Mouse (Mus musculus): ENCODE data around the gene Atf6.

Atf6 gene

DNA sequence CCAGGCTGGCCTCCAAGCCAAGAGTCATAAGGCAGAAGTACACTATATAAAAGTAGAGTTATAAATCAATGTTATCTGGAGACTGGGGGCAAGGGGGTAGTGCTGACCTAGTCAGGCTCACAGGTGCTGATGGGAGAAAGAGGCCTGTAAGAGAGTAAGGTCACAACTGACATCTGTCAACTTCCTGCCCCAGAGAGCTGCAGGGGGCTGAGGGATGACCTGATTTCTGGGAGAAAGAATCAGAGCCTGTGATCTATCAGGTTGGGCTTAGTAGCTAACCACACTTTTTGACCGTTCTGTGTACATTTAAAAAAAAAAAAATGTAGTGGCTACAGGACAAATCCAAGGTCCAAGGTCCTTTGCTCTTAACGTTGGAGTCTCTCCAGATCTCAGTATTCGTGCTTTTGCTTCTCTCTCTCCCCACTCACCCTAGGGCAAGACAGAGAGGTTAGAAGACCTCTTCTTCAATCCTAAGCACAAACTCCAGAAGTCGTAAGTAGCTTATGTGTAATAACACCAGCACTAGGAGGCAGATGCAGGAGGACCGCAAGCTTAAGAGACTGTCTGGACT, 15.4 kb upstream of the Atf6 start:
- no peak for DNase-seq (ENCODE audit: low read depth)

DNA sequence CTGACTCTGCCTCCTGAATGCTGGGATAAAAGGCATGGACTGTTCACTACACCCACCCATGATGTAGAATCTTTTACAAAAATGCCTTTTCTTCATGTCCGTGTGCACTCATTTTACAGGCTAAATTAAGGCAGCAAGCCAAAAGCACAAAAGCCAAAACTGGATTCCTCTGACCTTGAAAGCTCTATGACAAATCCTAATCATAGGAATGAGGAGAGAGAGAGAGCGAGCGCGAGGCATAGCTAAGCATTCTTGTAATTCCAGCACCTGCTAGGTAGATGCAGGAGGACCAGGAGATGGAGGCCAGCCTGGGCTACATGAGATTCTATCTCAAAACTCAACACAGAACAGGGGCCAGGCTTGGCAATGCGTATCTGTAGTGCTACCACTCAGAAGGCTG, 9.3 kb upstream of the Atf6 start:
- no peak for DNase-seq (ENCODE audit: low read depth)

DNA sequence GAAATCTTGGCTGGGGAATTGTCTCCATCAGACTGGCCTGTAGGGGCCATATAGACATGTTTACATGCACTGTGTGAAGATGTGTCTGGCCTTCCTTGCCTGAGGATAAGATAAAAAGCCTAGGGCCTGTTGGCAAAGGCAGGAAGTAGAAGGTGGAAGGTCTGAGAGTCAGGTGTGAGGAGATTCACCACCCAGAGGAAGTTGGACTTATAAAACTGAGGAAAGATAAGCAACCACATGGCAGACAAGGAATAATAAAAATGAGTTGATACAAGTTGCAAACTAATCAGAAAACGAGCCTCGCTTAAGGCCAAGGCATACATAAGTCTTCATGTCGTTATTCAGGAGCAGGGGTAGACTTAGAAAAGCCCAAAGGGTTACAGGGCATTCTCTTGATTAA, 8.1 kb upstream of the Atf6 start:
- no peak for DNase-seq (ENCODE audit: low read depth)

DNA sequence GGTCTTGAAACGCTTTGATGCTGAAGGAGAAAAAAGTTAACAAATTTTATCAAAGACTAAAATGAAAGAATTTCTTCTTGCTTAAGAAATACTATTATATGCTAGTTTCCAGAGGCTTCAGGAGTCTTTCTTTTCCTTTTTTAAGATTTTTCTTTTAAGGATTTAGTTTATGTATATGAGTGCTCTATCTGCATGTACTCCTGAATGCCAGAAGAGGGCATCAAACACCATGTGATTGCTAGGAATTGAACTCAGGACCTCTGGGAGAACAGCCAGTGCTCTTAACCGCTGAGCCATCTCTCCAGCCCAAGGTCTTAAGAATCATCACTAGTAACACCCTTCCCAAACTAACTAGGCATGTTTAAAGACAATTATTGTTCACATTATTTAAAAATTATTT, 4.4 kb upstream of the Atf6 start:
- DNase-seq (ENCODE audit: low read depth): no peak

DNA sequence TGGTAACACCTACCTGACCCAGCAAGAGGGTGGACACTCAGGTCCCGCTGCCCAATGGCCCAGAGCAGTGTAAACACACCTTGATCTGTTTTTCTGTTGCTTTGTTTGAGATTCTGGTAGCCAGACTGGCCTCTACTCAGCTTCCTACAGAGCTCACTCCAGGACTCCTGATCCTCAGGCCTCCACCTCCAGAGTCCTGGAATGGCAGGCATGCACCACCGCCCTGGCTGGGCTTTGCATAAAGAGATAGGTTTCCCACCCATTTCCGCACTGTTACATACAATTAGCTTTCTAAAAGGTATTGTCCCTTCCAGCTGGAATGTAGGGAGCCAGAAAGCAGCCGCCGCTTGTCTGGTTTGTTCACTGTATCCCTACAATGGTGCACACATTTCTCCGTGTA, 3.8 kb upstream of the Atf6 start:
- DNase-seq (ENCODE audit: low read depth): no peak

DNA sequence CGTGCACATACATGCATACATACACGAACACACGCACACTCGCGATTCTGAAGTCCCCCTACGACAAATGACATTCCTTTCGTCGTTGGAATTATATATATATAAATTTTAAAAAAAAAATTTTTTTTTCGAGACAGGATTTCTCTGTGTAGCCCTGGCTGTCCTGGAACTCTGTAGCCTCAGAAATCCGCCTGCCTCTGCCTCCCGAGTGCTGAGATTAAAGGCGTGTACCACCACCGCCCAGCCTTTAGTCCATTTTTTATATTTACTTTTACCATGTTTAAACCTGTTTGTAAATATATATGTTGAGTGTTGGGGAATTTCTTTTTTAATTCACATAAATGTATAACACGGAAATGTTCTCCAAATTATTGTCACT, 1.3 kb upstream of the Atf6 start:
- DNase-seq (ENCODE audit: low read depth): no peak

DNA sequence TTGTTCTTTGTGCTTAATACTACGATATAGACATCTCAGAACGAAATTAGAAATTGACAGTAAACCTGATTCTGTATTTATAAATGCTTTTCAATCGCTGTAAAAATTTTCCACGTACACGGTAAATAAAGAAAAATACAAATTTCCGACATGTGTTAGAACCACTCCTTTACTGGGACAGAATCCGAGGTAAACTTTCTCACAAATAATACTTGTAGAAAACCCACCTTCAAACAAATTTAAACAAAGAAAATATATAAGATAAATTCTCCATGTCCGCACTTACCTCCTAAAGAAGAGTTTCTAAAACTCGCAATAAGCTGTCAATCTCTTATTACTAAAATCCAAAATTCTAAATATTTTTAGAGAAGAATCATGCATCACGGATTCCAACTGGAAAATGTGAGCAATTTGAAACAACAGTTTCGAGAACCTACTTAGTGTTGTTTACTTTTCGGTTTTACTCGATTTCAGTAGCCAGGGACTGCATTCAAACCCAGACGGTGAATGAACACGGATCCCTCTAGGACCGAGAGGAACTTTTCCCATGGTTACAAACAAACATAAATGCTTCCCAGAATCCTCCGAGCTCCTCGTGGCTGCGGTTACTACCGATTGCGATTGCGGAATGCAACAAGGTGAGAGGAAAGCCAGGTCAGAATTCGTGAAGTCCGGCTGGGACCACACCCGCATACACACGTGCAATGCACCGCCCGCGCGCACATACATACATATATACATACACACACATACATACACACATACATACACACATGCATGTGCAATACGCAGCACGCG, 735 bp upstream of the Atf6 start:
- peak; percentile 58 for DNase-seq (ENCODE audit: low read depth)

DNA sequence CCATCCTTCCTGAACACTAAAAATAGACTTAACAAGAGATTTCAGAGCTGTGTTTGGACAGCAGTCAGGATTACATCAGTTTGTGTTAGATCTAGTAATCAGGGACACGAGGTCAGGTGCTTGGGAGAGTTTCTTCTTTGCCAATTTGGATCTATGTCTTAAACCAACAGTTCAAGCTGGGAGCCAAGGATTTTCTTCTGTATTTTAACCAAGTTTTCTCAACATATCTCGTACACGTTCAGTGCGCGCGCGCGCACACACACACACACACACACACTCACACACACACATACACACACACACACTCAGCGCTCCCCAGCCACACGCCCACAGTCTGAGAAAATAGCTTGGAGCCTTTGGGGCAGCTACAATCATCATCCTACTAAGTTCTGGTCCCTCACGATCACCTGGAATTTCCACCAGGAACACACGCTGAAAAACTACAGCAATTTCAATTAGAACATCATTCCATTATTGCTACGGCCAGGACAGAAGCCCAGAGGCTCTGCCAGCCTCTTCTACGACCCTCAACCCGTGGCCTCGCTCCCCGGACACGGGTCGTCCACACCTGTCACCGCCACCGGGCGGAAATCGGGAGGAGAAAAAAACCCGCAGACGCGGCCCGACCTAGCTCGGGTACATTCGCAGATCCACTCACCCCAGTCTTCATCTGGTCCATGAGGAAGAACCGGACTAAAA, 430 bp downstream of the Atf6 start:
- peak; percentile 56 for DNase-seq (ENCODE audit: low read depth)

DNA sequence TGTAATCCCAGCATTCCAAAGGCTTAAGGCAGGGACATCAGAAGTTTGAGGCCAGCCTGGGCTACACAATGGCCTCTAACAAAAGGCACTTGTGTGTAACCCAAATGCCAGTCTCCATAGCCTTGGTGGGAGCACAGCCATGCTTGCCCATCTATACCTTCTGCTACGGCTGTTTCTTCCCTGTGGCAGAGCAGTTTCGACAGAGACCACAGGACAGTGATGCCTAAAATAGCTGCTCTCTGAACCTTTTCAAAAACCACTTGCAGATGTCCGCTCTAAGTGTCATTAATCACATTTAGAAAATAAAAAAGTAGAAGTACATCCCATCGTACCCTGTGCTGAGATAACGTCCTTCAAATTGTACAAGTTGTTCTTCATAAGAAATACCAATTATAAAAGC, 2.2 kb downstream of the Atf6 start:
- DNase-seq (ENCODE audit: low read depth): no peak

DNA sequence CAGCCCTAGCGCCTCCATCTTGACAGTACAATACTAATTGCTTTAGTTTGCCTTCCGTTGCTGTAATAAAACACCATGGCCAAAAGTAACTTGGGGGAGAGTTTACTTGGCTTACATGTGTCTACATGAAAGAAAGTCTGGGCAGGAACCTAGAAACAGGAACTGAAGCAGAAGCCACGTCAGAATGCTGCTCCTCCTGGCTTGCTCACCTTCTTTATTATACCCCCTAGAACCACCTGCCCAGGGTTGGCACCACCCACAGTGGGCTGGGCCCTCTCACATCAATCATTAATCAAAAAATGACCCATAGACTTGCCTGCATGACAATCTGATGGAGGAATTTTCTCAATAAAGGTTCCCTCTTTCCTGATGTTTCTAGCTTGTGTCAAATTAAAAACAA, 2.8 kb downstream of the Atf6 start:
- DNase-seq (ENCODE audit: low read depth): no peak

DNA sequence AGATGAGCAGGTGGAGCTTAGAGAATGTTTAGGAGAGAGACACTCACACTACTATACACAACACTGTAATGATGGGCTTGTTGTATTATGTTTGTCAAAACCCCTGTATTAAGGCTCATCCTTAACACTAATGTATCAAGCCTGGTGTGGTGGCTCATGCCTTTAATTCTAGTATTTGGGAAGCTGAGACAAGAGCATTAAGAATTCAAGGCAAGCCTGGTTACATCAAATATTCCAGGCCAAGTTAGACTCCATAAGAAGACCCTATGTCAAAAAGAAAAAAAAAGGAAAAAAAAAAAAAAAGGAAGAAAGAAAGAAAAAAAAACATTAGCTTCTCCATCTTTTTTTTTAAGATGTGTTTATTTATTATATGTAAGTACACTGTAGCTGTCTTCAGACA, 3.3 kb downstream of the Atf6 start:
- no peak for DNase-seq (ENCODE audit: low read depth)

DNA sequence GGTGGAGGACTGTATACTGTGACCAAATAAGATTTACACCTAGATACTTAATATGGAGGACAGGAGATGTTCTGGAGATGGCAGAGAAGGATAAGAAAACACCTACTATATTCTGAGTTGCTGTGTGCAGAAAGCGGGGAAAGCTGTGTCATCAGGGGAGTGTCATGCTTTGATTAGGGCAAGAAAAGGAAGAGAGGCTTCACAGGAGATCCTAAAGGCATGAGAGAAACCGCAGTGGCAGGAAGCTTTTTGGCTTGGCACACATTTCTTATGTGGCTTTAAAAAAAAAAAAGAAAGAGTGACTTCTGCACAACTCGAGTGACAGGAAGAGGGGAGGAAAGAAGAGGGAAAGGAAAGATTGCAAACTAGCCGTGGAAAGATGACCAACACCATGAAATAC, 4.5 kb downstream of the Atf6 start:
- peak; percentile 69 for DNase-seq (ENCODE audit: low read depth)

DNA sequence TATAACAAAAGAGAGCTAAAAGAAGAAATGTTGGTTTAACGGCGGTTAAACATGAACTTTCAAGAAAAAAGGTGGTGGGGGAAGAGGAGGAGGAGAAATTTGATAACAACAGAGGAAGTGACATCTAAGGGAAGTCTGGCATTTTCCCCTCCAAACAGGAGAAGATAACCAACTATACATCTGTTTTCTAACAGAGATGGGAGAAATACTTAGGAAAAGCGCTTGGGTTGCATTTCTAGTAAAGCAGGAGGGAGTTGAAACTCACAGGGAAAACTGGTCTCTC, 5.2 kb downstream of the Atf6 start:
- no peak for DNase-seq (ENCODE audit: low read depth)

DNA sequence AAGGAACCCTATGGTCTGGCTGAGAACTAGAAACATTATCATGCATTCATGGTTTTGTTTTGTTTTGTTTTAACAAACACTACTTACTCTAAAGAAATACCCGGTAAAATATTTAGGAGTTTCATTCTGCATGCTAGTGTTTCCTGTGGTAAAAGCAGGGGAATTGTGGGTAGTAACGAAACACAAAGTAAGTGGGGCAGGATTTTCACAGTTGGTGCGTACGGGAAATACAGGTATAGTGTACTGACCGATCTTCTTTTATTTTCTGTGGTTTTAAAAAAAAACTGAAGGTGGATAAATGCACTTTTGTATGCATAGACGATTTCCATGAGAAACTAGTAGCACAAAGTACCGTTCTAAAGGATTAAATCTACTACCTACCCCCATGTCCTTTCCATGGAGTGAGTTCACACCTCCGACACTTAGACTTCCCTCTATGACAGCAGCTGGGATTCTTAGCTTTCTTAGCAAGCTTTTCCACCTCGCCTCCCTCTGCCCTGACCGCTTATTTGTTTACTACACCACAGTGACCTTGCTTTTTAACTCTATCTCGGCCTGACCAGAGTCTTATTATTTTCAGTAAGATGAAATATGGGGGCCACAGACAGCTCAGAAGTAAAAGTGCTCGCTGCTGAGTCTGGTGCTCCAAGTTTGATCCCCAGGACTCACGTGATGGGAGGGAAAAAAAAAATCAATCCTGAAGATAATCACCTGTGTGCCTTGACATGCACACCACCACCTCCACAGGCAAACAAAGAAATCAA, 5.7 kb downstream of the Atf6 start:
- DNase-seq (ENCODE audit: low read depth): peak; percentile 40

DNA sequence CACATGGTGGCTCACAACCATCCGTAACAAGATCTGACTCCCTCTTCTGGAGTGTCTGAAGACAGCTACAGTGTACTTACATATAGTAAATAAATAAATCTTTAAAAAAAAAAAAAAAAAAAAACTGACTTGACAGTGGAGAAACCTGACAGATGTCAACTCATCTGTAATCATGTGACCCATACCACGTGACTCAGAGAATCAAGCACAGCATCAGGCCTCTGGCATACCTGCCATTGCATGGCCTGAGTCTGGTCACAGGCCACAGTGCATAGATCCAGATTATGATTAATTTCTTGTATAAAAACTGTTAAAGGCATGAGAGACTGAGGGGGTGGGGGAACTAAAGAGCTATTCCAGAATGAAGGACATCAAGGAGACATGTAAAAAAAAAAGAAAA, 8.7 kb downstream of the Atf6 start:
- no peak for DNase-seq (ENCODE audit: low read depth)

DNA sequence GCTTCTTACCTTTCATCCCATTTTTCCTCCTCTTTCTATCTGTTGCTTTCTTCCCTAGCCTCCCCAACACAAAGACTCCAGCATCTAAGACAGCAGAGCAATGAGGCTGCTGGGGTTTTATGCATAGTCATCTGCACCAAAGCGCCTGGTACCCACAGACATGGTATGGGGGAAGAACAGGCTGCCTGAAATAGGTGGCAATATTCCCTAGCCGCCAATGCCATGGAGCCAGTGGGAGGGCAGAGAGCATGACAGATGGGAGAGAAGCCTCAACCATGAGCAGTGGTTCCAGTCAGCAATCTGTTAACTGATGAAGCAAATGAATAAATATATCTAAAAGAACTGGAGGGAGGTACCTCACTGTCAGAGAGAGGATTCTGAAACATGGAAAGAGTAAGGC, 10.2 kb downstream of the Atf6 start:
- DNase-seq (ENCODE audit: low read depth): no peak

DNA sequence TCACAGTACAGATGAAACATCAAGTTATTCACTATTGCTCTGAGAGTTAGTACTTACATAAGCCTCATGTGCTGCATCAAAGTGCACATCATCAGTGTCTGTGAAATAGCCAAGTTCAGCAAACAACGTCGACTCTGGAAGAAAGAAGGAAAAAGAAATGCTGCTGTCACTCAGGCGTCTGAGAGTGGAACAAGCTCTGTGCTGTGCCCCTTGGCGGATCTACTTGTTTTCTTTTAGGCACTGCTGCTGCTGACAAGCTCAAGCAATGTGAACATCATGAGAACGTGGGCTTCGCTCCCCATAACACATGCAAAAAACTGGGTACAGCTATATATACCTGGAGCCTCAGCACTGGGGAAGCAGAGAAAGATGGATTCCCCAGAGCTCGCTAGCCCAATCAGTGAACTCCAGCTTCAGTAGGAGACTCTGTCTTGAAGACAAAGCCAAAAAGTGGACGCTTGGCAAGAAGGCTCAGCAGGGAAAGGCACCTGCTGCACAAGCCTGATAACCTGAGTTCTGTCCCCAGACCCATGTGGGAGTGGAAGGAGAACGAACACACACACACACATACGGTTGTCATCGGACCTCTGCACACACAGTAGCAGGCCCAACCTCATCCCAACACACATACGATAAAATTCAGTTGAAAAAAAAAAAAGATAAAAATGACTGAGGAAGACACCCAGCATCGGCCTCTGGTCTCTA, 12.4 kb downstream of the Atf6 start:
- DNase-seq (ENCODE audit: low read depth): no peak

DNA sequence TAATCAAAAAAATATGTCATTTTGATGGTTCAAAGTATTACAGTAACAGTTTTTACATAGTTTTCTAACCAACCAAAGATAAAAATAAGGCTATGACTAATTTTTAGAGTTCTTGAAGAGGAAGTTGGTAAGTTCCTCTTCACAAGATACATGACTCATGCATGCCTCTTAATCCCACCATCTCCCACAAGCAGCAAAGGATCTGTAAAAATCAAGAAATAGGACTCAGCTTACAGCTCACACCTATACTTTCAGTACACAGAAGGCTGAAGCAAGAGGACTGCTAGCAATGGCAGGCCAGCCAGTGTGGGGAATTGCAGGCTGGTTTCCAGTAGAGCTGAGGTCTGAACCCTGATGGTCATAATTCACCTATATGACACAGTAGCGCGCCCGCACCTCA, 14.0 kb downstream of the Atf6 start:
- DNase-seq (ENCODE audit: low read depth): no peak

DNA sequence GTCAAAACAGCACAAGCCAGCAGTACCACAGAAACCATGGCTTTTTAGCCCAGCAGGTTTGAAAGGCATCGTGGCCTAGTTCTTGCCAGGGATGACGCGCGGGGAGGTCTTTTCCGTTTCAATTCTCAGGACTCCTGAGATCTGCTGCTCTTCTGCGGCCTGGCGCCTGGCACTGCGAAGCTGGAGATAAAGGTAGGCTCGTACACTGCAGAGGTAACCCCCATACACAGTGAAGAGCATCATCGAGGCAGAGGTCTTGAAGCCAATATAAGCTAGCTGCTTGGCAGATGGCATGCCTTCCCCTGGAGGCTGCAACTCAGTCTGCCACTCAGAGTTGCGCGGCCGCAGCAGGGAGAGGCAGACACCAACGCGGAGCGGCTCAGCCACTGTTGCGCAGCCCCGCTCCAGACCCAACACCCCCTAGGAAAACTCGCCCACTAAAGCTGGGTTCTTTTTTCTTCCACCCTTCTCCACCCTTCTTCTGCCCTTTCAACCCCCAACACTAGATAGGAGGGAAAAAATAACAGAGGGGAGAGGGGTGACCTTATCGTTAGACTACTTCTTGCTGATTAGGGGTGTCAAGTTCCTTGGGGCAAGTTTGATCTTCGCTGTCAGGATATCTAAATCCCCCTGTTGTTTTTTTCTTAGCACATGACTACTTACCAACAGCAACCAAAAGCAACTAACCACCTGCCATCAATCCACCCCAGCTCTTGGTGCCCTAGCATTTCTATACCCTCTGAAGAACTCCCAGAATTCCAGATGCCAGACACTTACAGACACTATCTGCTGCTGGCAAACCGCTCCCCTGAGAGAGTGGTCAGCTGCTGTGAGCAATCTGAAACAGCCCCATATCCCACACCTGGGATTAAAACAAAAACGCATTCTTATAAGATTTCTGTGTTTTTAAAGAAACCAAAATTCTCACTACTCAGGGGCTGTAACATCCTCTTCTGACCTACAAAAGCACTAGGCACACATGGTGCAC, 16.6 kb downstream of the Atf6 start:
- DNase-seq (ENCODE audit: low read depth): no peak

DNA sequence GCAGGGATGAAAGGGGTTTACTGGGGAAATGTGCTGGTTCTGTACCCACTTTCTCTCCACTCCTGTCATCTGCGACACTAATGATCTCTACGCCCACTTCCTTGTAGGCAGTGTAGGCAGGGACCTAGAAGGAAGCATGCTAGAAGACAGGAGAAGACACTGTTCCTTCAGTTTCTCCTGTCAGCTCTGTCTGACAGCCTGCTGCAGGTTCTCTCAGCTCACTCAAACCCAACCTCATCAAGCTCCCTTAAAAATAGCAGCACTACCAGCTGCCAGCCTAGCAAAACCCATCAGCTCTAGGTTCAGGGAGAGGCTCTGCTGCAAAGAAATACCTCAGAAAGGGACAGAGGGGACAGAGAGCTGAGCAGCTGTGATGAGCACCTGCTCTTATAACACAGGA, 17.6 kb downstream of the Atf6 start:
- DNase-seq (ENCODE audit: low read depth): no peak
